9 mouse cellular contexts compared by ENCODE assay signal in genomic region chr19:24606390-24606976, GRCm38 (mm10). TPM values are rescaled to one million over a fixed set of nuclear protein-coding genes. Genes with fewer than 3 reads are reported as not detected.
DNase-seq lines count a peak whose midpoint lies in the region; TF ChIP-seq lines count a peak whose summit lies in the region.
"Had no signal": no experiment of that assay in that cellular context is flagged by ENCODE, and none has a peak within 500 bp of the region (broad histone marks: within the 10 kb centered on the region; RNA-seq: fewer than 3 reads in every experiment).

No protein-coding gene starts in this region.

- DNase-seq in gastrocnemius, postnatal 10 days: peak; percentile 14
- no peak for DNase-seq in gastrocnemius, postnatal 14 days
- no peak for DNase-seq in testis, postnatal 10 days (ENCODE audit: low spot score)
- DNase-seq in limb, embryonic 10.5 days (ENCODE audit: low spot score): peak; percentile 39
- DNase-seq in thymus, postnatal 36 days: peak; percentile 21 to 24
- DNase-seq in layer of hippocampus, postnatal 25 days (ENCODE audit: extremely low spot score in 1 of 2, low spot score in 1 of 2): no peak
- no peak for DNase-seq in ovary, postnatal 14 days (ENCODE audit: low spot score)

- no peak overlapping the region for H3K4me3 ChIP-seq in testis, adult 2 months (ENCODE audit: control insufficient read depth, low read depth, low read length)
- H3K4me3 ChIP-seq in limb, embryonic 10.5 days: no peak overlapping the region
- H3K4me3 ChIP-seq: myocyte had no signal

- TF ChIP-seq CTCF in testis, adult 2 months (IDR thresholded peaks at IDR 0.05; ENCODE audit: control insufficient read depth, insufficient read depth, insufficient replicate concordance, low read depth, low read length): peak; percentile 26; the same call in 1 of the 2 replicates

- no peak for TF ChIP-seq POLR2A in testis, adult 2 months (IDR thresholded peaks at IDR 0.05; ENCODE audit: control insufficient read depth, low read depth, low read length)

- no peaks in the 10 kb centered on the region for H3K27me3 ChIP-seq in testis, adult 2 months (ENCODE audit: control insufficient read depth, insufficient read depth, low read length)
- no peaks in the 10 kb centered on the region for H3K27me3 ChIP-seq in limb, embryonic 10.5 days (ENCODE audit: low read depth, poor library complexity, severe bottlenecking)

- WGBS in limb, embryonic 10.5 days: 72% methylated on average over 5 of the region's 5 CpGs

- intact Hi-C loops in gastrocnemius, postnatal 14 days (cut with DNase I; ENCODE audit: low total_unique reads): no loop called here

- H3K36me3 ChIP-seq in testis, adult 2 months (ENCODE audit: control insufficient read depth, insufficient read depth, low read length): no peaks in the 10 kb centered on the region
- H3K36me3 ChIP-seq in limb, embryonic 10.5 days: no peaks in the 10 kb centered on the region

- H3K27ac ChIP-seq in testis, adult 2 months (ENCODE audit: control insufficient read depth, insufficient read depth, low read depth, low read length): no peak overlapping the region
- no peak overlapping the region for H3K27ac ChIP-seq in limb, embryonic 10.5 days

- no peaks in the 10 kb centered on the region for H3K9me3 ChIP-seq in limb, embryonic 10.5 days (replicated peaks)

- H3K4me1 ChIP-seq in testis, adult 2 months (ENCODE audit: control insufficient read depth, insufficient read depth, low read length): no peaks in the 10 kb centered on the region
- H3K4me1 ChIP-seq in limb, embryonic 10.5 days: peaks cover 2% of the 10 kb centered on the region; the same call in 1 of the 2 replicates

RNA-seq across cellular contexts. Expression of gene Pip5k1b, which starts 50.8 kb away (rescaled TPM):
- 1 to 10 TPM; 1.2 to 1.6 TPM for total RNA-seq in gastrocnemius, postnatal 10 days (2021)
- total RNA-seq in gastrocnemius, postnatal 14 days (2021): 1 to 10 TPM in 1 of 2 experiments, under 1 TPM in 1; 0.51 to 1.0 TPM
- 5.1 and 6.1 TPM in 2 replicates for polyA plus RNA-seq in testis, adult 2 months (2012; rRNA removed)
- 0.28 and 0.50 TPM in 2 replicates for polyA plus RNA-seq in limb, embryonic 10.5 days (2016; fragmentation: Nextera tagmentation; extraction: Ambion mirVana)
- total RNA-seq in layer of hippocampus, postnatal 25 days (2021): 10 to 100 TPM; 63.7 to 64.4 TPM

Comparison
In these comparisons a context has a peak if more than half of its experiments do, and no peak if none do; other contexts are left out.
1. DNase-seq: peak in gastrocnemius, postnatal 10 days (single experiment), limb, embryonic 10.5 days (single experiment) and thymus, postnatal 36 days (2 of 2); none in gastrocnemius, postnatal 14 days (single experiment), testis, postnatal 10 days (single experiment), layer of hippocampus, postnatal 25 days (0 of 2) and ovary, postnatal 14 days (single experiment).
2. RNA of gene Pip5k1b, which starts 50.8 kb away (total RNA-seq): 63.7 to 64.4 TPM in layer of hippocampus, postnatal 25 days; 1.2 to 1.6 TPM in gastrocnemius, postnatal 10 days and 0.51 to 1.0 TPM in gastrocnemius, postnatal 14 days; every median in the first group is over 10 times any median in the second.